Mouse (Mus musculus): ENCODE data around the gene Gm20683.

Gm20683 gene

GRCm38 (mm10) chr17:25794197-25794596, 47.4 kb downstream of the Gm20683 start:
- H3K27me3 ChIP-seq (ENCODE audit: control insufficient read depth, insufficient read depth, low read length, poor library complexity, severe bottlenecking) = no peaks in the 10 kb centered on the region
- DNase-seq (ENCODE audit: low read depth, low spot score) = no peak
- H3K36me3 ChIP-seq (ENCODE audit: control insufficient read depth, insufficient read depth, low read length, poor library complexity, severe bottlenecking) = peaks cover 3% of the 10 kb centered on the region; the same call in 1 of the 2 replicates

GRCm38 (mm10) chr17:25792615-25793014, 48.9 kb downstream of the Gm20683 start, which contains the start of gene Fam173a:
Gene Fam173a (minus strand): TSS chr17:25792901.
- DNase-seq (ENCODE audit: low read depth, low spot score) = peak; percentile 68
- peaks cover 3% of the 10 kb centered on the region; the same call in 1 of the 2 replicates for H3K36me3 ChIP-seq (ENCODE audit: control insufficient read depth, insufficient read depth, low read length, poor library complexity, severe bottlenecking)
- H3K27me3 ChIP-seq (ENCODE audit: control insufficient read depth, insufficient read depth, low read length, poor library complexity, severe bottlenecking) = no peaks in the 10 kb centered on the region

GRCm38 (mm10) chr17:25791843-25792527, 49.6 kb downstream of the Gm20683 start:
- peak; percentile 86 for DNase-seq (ENCODE audit: low read depth, low spot score)
- Histone ChIP-seq H3K27me3 (ENCODE audit: control insufficient read depth, insufficient read depth, low read length, poor library complexity, severe bottlenecking) (no peaks in the 10 kb centered on the region), H3K36me3 (ENCODE audit: control insufficient read depth, insufficient read depth, low read length, poor library complexity, severe bottlenecking) (peaks cover 3% of the 10 kb centered on the region; the same call in 1 of the 2 replicates)

GRCm38 (mm10) chr17:25791320-25791842, 50.2 kb downstream of the Gm20683 start:
- no peak for DNase-seq (ENCODE audit: low read depth, low spot score)
- Histone ChIP-seq H3K27me3 (ENCODE audit: control insufficient read depth, insufficient read depth, low read length, poor library complexity, severe bottlenecking) (no peaks in the 10 kb centered on the region), H3K36me3 (ENCODE audit: control insufficient read depth, insufficient read depth, low read length, poor library complexity, severe bottlenecking) (peaks cover 3% of the 10 kb centered on the region; the same call in 1 of the 2 replicates)

- DNase-seq (ENCODE audit: low read depth, low spot score) = no peak
- Histone ChIP-seq H3K36me3 (ENCODE audit: control insufficient read depth, insufficient read depth, low read length, poor library complexity, severe bottlenecking) (peaks cover 4% of the 10 kb centered on the region), H3K27me3 (ENCODE audit: control insufficient read depth, insufficient read depth, low read length, poor library complexity, severe bottlenecking) (no peaks in the 10 kb centered on the region)
These were observed 54.6 kb downstream of the Gm20683 start for GRCm38 (mm10) chr17:25786781-25787504.

GRCm38 (mm10) chr17:25786280-25786679, 55.3 kb downstream of the Gm20683 start, which contains the start of gene Ccdc78:
Gene Ccdc78 (plus strand): TSS chr17:25786580.
- no peaks in the 10 kb centered on the region for H3K27me3 ChIP-seq (ENCODE audit: control insufficient read depth, insufficient read depth, low read length, poor library complexity, severe bottlenecking)
- H3K36me3 ChIP-seq (ENCODE audit: control insufficient read depth, insufficient read depth, low read length, poor library complexity, severe bottlenecking) = peaks cover 4% of the 10 kb centered on the region
- no peak for DNase-seq (ENCODE audit: low read depth, low spot score)

GRCm38 (mm10) chr17:25785281-25785745, 56.2 kb downstream of the Gm20683 start, which contains the start of gene Haghl:
Gene Haghl (minus strand): TSS chr17:25785673.
- DNase-seq (ENCODE audit: low read depth, low spot score) = peak; percentile 98
- Histone ChIP-seq H3K36me3 (ENCODE audit: control insufficient read depth, insufficient read depth, low read length, poor library complexity, severe bottlenecking) (peaks cover 9% of the 10 kb centered on the region), H3K27me3 (ENCODE audit: control insufficient read depth, insufficient read depth, low read length, poor library complexity, severe bottlenecking) (no peaks in the 10 kb centered on the region)

All from splenic B cell, adult 2 months (primary cell).